Mouse (Mus musculus): Measurements from ENCODE around the gene Dap3. TPM values are rescaled to one million over a fixed set of nuclear protein-coding genes. Genes with fewer than 3 reads are reported as not detected.
"Not testable (repeated sequence)": the region's sequence is repeated elsewhere in the genome, so short reads cannot be mapped to it uniquely, and the experiment has no call there.

Dap3 gene
- 100 to 1,000 TPM in 1 of 2 experiments, 10 to 100 TPM in 1; 95.8 to 108 TPM for total RNA-seq (2021)

DNA sequence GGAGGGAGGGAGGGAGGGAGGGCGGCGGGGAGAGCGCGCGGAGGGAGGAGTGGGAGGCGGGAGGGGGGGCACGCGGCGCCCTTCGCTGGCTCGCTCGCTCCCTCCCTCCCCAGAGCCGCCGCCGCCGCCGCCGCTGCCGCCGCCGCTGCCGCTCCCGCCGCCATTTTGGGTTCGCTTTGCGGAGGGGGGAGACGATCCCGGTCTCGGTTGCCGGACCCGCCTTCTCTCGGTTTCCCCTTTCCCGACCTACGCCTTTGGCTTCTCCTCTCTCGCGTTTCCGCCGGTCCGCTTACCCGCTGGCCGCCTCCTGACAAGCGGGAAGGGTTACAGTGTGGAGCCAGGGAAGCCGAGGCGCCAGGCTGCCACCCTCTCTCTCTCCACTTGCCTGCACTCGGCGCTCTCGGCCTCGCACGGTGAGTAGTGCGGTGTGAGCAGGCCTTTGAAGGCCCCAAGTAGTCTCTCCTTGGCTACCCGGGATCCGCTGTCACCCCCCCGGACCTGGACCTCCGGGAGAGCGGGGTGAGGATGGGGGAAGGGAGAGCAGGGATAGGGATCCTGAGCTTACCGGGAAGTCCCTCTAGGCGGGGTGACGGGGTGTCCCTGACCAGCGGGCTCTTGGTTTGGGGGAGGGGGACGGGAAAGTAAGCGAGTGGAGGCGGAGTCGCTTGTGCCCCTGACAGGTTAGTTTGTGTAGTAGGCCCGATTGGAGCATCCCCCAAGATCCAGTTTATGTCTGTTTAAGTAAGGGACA, at the start of gene Dap3, which contains the start of gene Ash1l:
Dap3 (minus strand) TSS at position 606 of the 751 bp plus-strand sequence.
Ash1l (plus strand) TSS at position 47 of the 751 bp plus-strand sequence.
- peak; percentile 76 for DNase-seq
- intact Hi-C loops (cut with DNase I) = no loop called here

- intact Hi-C loops (cut with DNase I) = no loop called here
- DNase-seq = no peak
These were observed 41.8 kb upstream of the Dap3 start for GRCm38 (mm10) chr3:88992793-88993192.

DNA sequence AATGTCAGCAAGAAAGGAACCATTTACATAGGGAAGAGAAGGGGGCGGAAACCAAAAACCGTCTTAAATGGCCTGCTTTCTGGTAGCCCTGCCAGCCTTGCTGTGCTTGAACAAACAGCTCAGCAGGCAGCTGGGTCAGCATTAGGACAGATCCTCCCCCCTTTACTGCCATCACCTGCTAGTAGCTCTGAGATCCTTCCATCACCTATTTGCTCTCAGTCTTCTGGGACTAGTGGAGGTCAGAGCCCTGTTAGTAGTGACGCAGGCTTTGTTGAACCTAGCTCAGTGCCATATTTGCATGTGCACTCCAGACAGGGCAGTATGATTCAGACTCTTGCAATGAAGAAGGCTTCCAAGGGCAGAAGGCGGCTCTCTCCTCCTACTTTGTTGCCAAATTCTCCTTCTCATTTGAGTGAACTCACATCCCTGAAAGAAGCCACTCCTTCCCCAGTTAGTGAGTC, 33.0 kb upstream of the Dap3 start:
- intact Hi-C loops (cut with DNase I) = no loop called here
- peak; percentile 5 for DNase-seq

- intact Hi-C loops (cut with DNase I) = no loop called here
- peak; percentile 3 for DNase-seq
These were observed 30.4 kb upstream of the Dap3 start for GRCm38 (mm10) chr3:88981206-88982010.

- intact Hi-C loops (cut with DNase I) = no loop called here
- no peak for DNase-seq
These were observed 24.0 kb upstream of the Dap3 start for GRCm38 (mm10) chr3:88975012-88975411.

GRCm38 (mm10) chr3:88963211-88963610, 12.2 kb upstream of the Dap3 start:
- DNase-seq; intact Hi-C loops (cut with DNase I): not testable (repeated sequence)

DNA sequence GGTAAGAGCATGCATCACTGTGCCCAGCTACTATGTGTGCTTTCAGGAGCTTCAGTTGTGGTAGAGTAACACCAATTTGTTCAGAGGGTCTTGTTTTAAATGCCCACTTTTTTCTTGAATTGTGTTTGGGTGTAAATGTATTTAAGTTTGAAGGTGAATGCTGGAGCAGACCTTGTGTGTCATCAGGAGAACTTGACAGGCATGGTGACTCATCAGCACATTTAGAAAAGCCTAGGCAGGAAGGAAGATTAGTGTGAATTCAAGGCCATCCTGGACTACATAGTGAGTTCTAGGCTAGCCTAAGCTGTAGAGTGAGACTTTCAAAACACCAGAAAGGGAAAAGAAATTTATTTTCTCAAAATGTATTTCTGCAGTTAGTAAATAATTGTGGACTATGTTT, 2.8 kb upstream of the Dap3 start:
- intact Hi-C loops (cut with DNase I) = no loop called here
- DNase-seq = no peak

DNA sequence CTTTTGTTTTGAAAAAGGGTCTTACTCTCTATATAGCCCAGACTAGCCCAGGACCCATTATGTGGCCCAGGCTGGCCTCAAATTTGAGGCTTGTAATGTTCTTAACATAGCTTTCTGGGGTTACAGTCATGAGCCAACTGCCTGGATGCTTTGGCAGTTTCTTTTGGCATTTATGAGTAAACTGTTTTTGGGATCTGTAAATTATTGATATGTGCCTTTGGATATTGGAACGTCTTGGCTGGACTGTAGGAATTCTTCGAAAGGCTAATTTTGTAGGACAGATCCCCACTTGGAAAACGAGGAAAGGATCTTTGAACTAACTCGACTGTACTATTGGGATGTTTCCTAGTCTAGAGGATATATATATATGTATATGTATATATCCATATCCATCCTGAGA, 2.3 kb upstream of the Dap3 start:
- no peak for DNase-seq
- intact Hi-C loops (cut with DNase I) = no loop called here

DNA sequence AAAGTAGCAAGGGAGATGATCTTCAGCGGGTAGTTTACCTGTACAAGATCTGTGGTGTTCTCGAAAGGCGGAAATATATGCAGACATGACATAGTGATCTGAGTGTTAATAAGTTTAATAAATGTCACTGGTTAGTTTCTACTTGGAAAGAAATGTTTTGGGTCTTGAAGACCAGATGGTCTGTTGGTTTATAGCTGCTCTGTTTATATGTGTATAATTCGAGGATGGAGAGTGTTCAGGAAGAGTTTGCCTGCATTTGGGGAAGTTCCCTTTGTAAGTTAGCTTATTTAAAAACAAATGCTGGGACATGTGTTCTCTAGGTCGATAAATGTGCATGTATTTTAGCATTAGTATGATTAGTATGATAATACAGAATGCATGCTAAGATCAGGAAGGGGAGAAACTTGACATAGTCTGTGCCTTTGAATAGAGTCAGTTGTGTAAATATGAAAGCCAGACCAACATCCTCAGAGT, 383 bp upstream of the Dap3 start:
- intact Hi-C loops (cut with DNase I) = no loop called here
- no peak for DNase-seq

DNA sequence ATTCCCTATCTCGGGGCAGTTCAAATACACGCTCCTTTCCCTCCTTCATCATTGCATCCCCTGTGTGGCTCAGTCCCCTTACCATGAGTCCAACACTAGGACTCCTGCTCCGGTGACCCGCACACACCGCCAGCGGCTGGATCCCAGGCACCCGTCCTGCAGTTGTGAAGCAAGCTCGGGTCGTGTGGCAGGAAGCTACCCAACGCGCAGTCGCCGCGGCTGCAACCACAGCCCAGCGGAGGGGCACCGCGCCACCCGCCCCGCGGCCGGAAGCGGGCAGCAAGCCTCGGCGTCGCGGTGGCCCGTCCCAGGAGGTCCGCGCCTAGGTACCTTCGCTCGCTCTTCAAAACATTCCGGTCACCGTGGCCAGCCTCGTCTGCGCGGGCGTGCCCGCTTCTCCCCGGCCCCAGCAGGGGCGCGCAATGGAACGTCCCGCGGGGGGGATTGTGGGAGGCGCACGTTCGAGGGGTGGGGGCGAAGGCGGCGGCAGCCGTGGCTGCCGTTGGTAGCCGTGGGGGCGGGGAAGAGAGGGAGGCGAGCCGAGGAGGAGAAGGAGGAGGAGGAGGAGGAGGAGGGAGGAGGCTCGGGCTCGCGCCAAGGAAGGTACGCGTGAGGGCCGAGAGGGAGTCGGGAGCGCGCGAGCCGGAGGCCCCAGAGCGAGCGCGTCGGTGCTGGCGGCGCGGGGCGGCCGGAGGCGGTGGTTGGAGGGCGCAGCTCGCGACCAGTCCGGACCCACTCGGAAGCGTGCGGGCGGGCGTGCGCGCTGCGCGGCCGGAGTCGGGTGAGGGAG, 1.0 kb downstream of the Dap3 start:
- intact Hi-C loops (cut with DNase I) = loop anchor here (10.0 kb wide), 1 partner anchor 85 kb away; no protein-coding TSS in a partner anchor
- DNase-seq = peak; percentile 96

DNA sequence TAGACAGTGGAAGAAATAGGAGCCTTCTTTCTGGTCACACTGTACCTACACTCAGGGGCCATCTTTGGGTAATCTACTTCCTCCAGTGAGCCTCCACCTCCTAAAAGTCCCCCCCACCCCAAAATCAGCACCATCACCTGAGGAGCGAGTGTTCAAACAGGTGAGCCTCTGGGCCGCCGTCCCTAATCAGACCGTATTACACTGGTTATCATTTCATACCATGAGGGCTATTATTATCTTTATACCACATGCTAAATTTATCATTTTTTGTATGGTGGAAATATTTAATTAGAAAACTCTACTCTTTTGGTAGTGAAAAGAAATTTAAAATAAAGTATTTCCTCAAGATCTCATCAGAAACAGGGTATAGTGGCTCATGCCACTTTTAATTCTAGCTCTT, 6.9 kb downstream of the Dap3 start:
- no peak for DNase-seq
- intact Hi-C loops (cut with DNase I) = loop anchor here (10.0 kb wide), 1 partner anchor 91 kb away; no protein-coding TSS in a partner anchor

GRCm38 (mm10) chr3:88942316-88942880, 8.6 kb downstream of the Dap3 start:
- DNase-seq = no peak
- intact Hi-C loops (cut with DNase I) = loop anchor here (10.0 kb wide), 1 partner anchor 92 kb away; no protein-coding TSS in a partner anchor

GRCm38 (mm10) chr3:88939749-88940148, 11.2 kb downstream of the Dap3 start:
- intact Hi-C loops (cut with DNase I) = loop anchor here (10.0 kb wide), 2 partner anchors 95 to 235 kb away; partner anchors contain the start of gene Scamp3
- no peak for DNase-seq

DNA sequence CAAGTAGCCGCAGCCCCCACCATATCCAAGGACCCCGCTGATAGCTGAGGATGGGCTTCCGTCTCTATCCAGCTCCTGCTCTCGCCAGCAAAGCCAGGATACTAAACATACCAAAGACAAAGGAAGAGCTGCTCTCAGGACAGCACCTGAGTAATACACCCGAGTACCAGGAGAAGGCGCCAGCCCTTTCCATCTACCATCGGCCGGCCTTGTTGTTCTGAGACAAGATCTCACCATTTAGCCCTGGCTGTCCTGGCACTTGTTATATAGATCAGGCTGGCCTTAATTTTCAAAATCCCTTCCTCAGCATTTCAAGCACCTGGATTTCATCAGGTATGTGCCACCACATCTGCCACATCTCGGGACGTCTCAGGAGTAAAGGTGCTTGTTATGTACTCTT, 11.9 kb downstream of the Dap3 start:
- DNase-seq = no peak
- intact Hi-C loops (cut with DNase I) = loop anchor here (10.0 kb wide), 1 partner anchor 236 kb away; the partner anchor contains the start of gene Scamp3

DNA sequence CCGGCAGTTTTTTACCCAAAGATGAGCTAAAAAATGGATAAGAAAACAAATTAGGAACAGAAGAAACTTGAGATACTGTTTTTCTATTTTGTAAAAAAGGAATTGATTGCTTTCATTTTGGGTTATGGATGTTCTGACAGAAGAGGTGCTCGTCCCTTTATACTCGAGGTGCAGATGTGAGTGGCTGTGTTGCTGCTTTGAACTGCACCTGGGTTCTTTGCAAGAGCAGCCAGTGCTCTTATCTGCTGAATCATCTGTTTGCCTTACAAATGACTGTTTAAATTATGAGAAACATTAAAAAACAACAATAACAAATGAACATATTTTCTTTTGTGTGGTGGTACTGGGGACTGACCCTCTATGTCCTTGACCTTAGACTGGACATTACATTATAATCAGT, 21.5 kb downstream of the Dap3 start:
- DNase-seq = no peak
- intact Hi-C loops (cut with DNase I) = no loop called here

DNA sequence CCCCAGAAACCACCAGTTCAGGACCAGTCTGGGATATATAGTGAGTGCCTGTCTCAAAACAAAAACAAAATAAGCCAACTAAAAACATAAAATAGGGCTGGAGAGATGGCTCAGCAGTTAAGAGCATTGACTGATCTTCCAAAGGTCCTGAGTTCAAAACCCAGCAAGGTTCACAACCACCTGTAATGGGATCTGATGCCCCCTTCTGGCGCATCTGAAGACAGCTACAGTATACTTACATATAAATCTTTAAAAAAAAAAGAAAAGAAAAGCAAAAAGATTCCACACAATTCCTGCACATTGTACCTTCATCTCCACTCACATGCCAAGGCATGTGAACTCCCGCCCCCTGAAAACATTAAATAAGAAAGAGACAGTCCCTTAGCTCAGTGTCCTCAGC, 25.3 kb downstream of the Dap3 start:
- no peak for DNase-seq
- intact Hi-C loops (cut with DNase I) = no loop called here

- DNase-seq = peak; percentile 24
- intact Hi-C loops (cut with DNase I) = no loop called here
These were observed 26.9 kb downstream of the Dap3 start for GRCm38 (mm10) chr3:88923989-88924591.

- no peak for DNase-seq
- intact Hi-C loops (cut with DNase I) = no loop called here
These were observed 29.6 kb downstream of the Dap3 start for GRCm38 (mm10) chr3:88921411-88921810.

DNA sequence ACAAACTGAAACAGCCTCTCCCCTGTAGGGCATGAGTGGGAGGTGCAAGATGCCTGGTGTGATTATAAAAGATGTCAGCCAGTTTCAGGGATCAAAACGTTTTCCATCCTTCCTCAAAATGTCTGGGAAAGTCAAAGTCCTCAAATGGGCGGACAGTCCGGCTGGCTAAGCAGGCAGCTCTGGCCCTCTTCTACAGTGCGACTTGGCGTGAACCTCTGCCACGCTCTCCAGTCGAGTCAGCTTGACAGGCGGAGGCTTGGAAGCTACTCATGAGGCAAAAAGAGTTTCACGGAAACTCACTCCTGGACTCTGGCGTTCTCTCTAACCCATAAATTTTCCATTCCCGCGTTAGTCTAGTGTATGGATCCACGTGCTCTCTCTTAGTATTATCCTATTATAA, 32.0 kb downstream of the Dap3 start:
- DNase-seq = no peak
- intact Hi-C loops (cut with DNase I) = no loop called here

DNA sequence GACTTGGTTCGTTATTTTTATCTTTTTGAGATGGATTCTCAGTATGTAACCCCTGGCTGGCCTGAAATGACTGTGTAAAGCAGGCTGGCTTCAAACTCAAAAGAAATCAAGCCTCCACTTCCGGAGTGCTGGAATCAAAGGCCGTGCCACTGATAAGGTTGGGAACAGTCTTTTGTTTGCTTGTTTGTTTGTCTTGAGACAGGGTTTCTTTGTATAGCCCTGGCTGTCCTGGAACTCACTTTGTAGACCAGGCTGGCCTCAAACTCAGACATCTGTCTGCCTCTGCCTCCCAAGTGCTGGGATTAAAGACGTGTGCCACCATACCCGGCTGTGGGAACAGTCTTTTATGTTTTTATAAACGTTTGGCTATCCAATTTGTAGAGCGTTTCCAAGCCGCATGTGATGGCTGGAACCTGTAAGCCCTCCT, 36.6 kb downstream of the Dap3 start:
- intact Hi-C loops (cut with DNase I) = no loop called here
- DNase-seq = no peak
